Mouse (Mus musculus): ENCODE measurements around the gene Gpc2.

- TF ChIP-seq CTCF (conservative IDR thresholded peaks at IDR 0.05; ENCODE audit: insufficient read depth, insufficient read length, low read depth, low read length): no peak
- no peak for TF ChIP-seq POLR2A (IDR thresholded peaks at IDR 0.05; ENCODE audit: low read depth, low read length)
Observed at GRCm38 (mm10) chr5:138227367-138227766, 52.4 kb downstream of the Gpc2 start.

Data from kidney, adult 2 months (tissue).